Mouse (Mus musculus): ENCODE data around the gene Rassf8.

GRCm38 (mm10) chr6:145804276-145804675, 57.7 kb downstream of the Rassf8 start:
- TF ChIP-seq POLR2A (IDR thresholded peaks at IDR 0.05; ENCODE audit: control insufficient read depth, low read depth, low read length) (no peak), CTCF (IDR thresholded peaks at IDR 0.05; ENCODE audit: control insufficient read depth, insufficient read depth, insufficient replicate concordance, low read depth, low read length) (no peak)

All from testis, adult 2 months (tissue).